Mouse (Mus musculus) 3134 (cell line): Measurements from ENCODE around the gene Apoc2.

Source experiments
- DNase-seq: peaks from one replicate; pipeline ENCODE4 v3.0.0-alpha.2; 2011; ENCODE audit warnings: low spot score; ENCODE audit not compliant: insufficient read length; ENCODE audit errors: extremely low read depth

The Apoc2 gene

DNA sequence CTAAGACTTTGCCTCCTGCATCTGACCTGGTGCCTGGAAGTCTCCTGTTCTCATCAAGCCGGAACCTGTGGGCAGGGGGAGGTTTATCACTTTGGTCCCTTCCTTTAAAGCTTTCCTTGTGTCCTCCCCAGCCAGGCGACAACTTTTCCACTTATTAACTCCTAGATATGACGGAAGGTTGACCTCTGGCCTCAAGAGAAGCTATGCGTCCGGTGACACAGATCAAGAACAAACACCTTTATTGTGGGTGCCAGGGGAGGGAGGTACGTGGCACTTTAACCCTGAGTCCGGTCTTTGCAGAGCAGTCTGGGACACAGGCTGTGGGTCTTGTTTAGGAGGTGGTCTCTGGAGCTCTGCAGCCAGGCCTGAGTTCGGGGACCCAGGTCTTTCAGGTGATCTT lies at the start of gene Apoc2:
Gene Apoc2, minus strand, starts transcription at position 70 of the 400 bp plus-strand sequence.
- no peak for DNase-seq

DNA sequence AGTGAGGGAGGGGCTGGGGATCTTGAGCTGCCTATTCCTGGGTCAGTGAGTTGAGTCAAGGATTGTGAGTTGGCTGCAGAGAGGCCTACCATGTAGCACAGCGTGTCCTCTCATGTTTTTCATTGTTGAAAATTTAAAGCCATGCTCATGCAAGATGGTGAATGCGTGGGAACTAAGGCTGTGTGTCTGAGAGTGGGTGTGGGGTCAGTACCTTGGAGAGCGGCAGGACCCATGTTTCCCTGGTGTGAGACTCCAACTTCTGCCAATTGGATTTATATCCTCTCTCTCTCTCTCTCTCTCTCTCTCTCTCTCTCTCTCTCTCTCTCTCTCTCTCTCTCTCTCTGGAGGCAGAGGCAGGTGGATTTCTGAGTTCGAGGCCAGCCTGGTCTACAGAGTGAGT lies 48.8 kb upstream of the Apoc2 start:
- no peak for DNase-seq

DNA sequence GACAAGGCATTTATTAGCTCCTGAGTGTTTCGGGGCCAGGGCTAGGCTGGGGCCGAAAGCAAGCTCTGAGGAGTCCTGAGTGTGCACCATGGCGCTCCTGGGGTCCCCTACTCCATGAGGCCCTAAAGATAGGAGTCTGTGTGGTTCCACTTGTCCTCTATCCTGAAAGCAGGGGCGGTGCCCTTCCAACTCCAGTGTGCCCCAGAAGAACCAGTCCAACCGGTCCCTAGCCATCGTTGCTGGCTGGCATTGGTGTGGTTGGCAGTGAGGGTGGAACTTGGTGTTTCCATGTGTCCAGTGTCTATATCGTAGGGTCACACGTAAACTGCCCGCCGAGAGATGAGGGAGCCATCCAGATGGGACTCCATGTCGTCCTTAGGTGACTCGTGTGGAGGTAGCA lies 46.4 kb upstream of the Apoc2 start:
- DNase-seq, result no peak

DNA sequence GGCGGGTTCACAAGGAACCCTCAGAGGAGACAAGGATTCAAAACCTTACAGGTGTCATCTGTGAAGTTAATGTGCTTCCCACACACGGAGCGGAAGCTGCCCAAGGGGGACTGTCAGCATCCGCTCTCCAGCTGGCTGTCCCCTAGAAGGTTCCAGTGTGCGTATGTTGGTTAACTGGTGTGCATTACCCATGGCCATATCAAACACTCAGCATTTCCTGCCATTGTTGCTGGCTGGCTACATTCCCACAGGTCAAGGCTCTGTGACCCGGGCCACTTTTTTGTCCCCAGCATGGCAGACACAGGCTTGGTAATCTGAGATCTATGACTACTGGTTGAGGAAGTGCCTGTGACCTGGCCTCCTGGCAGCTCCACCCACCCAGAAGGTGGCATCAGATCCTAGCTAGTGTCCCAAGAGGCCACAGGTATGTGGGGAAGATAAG lies 45.0 kb upstream of the Apoc2 start:
- no peak for DNase-seq

DNA sequence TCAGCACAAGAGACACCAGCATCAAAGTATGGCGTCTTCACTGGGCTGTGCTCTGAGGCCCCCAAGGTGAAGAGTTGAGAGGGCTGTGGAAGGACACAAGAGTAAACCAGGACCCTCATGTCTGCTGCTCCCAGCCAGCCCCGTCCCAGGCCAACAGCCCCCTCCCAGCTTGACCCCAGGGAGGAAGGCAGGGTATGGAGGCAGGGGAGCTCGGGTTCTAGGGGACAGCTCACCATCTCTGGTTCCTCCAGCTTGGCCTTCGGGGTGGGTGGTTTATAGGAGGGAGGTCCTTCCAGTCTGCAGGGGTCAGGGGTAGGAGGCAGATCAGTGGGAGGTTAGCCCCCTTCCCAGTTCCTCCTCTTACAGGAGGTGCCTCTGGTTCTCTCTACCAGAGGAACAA lies 41.5 kb upstream of the Apoc2 start:
- no peak for DNase-seq

DNA sequence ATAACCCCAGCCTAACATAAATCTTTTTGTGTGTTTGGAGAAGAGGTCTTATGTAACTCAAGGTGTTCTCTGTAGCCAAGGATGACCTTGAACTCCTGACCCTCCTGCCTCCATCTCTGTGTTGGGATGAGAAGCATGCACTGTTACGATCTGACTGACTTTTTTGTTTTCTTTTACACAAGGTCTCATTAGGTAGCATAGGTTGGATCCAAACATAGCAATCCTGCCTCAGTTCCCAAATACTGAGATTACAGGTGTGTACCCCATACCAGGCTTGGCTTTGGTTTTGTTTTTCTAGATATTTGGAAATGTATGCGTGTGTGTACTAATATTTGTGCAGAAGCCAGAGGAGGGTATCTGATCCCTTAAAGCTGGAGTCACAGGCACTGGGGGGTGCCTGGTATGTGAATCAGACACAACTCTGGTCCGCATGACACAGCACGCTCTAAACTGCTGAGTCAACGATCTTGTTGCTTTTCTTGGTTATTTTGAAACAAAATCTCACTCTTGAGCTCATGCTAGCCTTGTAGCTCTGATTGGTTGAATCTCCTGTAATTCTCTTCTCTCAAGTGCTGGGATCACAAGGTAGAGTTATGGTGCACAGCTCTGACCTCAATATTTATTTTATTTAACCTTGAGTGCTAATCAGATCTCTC lies 40.7 kb upstream of the Apoc2 start:
- DNase-seq, result no peak

DNA sequence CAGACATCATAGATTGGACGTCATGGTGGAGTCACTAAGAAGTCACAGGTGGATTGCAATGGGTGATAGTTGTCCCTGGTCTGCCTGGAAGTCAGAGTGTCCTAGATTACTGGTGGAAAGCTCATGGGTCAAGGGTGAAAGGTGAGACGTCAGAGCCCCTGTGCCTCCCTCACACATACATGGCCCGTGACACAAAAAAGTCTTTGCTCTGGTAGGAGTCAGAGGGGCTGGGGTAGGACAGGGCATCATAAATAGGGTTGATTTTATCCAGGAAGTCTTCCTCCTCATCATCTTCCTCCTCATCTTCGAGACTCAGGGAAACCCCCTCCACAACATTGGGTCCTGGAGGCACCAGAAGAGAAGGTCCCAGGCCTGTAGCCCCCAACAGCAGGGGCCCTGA lies 39.6 kb upstream of the Apoc2 start:
- DNase-seq, result no peak

DNA sequence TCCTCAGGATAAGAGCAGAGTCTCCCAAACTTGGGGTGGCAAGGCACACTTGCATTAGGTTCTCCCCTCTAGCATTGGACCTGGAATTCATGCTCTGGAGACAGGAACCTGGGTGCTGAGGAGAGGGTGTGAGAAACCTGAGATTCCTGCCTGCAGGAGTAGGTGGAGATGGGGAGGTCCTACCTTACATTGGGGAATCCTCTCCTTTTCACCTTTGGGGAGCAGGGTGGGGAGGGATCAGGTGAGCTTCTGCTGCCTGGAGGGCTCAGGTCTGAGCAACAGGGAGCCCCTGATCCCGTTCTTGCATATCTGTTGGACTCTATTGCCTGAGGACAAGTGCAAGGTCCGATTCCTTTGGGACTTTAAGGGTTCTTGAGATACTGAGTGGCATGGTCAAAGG lies 39.1 kb upstream of the Apoc2 start:
- DNase-seq, result no peak

DNA sequence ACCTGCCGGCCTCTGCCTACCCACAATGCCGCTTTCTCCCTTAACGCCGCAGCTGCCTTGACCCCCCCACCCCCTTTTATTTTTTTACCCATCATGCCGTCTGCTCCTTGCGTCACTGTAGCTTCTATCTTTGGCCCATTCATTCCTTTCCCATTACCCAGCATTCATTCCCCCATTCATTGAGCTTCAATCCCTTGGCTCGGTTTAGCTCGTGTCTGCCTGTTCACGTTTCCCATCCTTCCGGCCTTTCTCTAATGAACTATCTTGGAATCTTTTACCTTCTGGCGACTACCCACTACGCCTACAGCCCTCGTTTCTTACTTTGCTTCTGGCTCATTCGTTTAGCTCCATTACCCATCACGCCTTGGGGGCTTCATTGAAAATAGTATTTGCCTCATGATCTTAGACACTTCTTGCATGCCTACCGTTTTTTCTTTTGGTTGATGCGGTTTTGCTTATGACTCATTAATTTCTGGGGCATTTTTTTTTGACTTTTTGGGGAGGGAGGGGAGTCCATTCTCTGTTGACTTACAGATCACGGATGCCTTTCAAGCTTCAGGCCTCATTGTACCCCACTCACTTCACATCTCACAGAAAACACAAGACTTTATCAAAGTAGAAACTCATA lies 38.4 kb upstream of the Apoc2 start:
- no peak for DNase-seq

DNA sequence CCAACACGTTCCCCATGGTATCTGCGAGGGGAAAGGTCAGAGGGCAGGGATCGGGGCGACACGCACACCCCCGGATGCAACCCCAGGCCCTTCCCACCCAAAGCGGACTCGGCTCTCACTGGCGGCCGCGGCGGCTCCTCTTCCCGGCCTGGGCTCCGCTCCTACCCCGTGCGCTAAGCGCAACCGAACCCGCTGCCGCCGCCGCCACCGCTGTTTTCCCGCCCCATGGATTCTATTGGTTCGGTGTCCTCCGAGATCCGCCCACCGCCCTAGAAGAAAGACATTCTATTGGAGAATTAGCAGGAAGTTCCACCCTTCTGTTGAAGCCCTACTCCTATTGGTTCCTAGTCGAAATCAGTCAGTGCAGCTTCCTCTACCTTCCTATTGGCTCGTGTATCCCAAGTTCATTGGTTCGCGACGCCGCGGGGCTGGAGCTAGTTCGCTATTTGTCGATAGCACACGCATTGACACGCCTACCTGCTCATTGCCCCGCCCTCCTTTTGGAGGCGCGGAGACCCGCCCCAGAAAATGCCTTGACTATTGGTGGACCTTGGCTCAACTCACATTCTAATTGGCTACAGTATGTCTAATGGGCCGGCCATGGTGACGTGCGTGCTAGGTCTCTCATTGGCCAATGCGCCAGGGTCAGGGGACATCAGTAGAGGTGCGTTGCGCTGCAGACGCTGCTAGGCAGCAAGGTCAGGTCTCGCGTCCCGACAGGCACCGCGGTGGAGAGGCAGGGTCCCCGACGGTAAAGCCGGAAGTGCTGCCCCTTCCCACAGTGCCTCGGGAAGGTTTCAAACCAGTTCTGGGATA lies 37.7 kb upstream of the Apoc2 start, which contains the start of gene Tomm40:
Gene Tomm40, minus strand, starts transcription at position 200 of the 816 bp plus-strand sequence.
- peak; percentile 99 for DNase-seq

DNA sequence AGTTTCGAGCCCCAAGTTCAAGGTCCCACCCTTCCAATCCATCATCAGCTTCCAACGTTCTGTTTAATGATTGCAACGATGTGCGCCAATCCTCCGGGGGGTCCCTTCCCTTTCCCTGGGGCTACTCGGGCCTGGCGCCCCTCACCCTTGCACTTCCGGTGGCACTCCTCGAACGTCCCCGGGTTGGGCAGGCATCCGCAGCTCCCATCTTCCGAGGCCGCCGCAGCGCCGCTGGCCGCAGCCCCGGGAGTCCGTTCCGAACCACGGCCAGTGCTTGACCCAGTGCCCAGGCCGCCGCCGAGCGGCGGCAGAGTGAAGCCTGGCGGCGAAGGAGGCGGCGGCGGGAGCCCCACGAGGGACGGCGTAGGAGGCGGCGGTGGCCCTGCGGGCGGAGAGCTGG lies 37.1 kb upstream of the Apoc2 start:
- no peak for DNase-seq

DNA sequence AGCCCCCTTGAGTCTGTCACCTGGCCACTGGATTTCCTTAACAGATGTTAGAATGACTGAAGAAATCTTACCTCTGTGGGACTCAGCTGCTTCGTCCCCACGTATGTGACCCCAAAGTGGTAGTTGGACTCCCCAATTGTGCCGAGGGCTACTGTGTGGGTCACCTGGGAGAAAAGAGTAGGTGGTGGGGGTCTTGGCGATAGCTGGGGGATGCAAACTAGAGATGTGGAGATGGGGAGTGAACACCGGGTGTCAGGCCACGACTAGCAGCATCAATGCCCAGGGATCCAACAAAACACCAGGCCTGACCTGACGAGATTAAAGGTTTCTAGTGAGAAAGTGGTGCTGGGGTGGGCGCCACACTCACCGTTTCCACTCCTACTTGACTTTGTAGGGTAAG lies 35.9 kb upstream of the Apoc2 start:
- DNase-seq, result no peak

DNA sequence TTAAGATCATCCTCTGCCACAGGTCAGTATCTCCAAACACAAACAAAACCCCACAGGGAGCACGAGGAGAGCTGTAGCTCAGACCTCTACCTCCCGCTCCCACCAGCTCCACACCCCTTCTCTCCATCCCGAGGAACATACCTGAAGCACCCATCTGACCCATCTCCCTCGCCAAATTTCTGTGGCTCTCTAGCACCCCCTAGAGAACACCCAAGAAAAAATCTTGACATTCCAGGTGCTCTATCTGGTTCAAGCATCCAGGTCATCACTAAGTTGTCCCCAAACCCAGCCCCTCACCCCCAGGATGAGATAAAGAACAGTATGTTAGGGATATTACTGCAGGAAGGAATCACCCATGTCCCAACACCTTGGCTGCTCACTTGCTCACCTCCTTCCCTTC lies 35.5 kb upstream of the Apoc2 start:
- DNase-seq, result no peak

DNA sequence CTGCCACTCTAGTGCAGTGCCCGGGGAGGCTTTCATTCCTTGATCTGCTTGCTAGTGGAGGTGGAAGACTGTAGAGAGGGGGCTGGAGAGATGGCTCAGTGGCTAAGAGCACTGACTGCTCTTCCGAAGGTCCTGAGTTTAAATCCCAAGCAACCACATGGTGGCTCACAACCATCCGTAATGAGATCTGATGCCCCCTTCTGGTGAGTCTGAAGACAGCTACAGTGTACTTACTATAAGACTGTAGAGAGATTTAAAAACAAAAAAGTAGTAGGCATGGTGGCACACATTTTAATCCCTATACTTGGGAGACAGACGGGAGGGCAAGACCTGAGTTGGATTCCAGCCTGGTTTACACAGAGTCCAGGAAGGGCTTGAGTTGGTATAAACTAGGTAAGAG lies 34.7 kb upstream of the Apoc2 start:
- no peak for DNase-seq

DNA sequence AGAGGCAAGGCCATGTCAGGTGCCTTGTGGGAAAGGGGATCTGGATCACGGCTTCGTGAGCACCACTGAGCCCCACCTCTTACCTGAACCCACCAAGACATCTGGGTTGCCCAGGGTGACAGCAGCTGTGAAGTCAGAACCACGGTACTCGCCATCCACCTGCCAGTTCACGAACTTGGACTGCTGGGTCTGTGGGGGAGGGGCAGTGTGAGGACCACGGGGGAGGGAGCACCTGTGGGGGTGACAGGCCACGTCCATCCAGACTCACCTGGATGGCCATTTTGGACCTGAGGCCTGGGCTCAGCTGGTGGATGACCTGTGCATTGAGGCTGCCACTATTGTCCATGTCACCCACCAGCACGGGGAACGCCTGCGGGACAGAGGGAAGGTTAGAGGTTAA lies 32.9 kb upstream of the Apoc2 start:
- no peak for DNase-seq

DNA sequence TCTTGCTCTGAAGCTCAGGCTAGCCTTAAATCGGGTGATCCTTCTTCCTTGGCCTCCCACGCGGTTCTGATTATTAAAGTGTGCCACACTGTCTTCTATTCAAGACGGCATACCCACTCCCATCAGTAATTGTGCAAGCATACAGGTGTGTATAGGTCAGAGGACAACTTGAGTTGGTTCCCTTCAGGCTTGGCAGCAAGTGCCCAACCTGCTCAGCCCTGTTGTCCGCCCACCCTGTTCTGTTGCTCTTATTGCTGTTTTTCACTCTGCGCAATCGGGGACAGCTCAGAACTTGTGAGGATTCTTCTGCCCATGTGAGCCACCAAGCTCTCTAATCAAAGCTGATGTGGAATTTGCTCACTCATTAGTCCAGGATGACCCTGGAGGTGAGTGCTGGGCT lies 27.5 kb upstream of the Apoc2 start:
- DNase-seq, result no peak

DNA sequence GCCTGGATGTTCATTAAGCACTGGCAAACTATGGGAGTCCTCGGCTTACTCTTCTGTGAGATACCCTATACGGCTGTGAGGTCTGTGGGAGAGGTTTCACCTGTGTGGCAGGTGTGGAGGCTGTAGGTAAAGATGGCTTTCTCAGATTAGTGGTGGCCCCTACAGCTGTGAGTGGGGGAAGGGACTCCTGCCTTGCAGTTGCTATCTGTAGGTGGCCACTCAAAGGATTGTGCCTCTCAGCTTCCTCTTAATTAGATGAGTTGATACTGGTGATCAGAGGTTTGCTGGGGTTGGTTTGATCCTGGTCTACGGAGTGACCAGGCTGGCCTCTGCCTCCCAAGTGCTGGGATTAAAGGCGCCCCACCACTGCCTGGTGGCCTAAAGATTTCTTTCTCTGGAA lies 26.7 kb upstream of the Apoc2 start:
- no peak for DNase-seq

DNA sequence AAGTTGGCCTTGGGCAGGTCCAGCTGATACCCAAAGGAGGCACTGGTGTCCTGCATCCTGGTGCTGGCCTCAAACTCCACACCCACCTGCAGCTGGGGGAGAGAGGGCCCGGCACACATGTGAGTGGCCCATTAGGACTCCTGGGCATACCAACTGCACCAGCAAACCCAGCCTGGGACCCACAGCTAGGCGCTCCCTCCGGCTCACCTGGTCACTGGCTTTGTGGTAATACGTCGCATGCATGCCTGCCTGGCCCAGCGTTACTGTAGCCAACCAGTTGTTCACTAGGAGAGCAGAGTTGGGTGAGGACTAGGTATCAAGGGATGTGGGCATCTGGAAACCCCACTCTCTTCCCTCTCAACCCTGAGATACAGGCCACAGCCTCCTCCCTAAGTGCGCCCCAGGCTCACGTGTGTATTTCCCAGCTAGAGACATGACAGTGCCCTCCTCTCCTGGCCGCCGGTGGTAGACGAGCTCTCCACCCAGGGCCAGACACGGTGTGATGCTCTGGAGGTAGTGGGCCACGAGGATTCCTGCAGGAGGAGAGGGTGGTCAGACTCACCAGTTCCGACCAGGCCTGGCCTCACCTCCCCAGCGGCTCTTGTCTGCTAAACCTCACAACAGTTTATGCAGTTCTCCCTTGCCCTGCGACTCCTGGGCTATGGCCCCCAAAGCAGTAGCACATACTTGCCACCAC lies 25.3 kb upstream of the Apoc2 start:
- no peak for DNase-seq

DNA sequence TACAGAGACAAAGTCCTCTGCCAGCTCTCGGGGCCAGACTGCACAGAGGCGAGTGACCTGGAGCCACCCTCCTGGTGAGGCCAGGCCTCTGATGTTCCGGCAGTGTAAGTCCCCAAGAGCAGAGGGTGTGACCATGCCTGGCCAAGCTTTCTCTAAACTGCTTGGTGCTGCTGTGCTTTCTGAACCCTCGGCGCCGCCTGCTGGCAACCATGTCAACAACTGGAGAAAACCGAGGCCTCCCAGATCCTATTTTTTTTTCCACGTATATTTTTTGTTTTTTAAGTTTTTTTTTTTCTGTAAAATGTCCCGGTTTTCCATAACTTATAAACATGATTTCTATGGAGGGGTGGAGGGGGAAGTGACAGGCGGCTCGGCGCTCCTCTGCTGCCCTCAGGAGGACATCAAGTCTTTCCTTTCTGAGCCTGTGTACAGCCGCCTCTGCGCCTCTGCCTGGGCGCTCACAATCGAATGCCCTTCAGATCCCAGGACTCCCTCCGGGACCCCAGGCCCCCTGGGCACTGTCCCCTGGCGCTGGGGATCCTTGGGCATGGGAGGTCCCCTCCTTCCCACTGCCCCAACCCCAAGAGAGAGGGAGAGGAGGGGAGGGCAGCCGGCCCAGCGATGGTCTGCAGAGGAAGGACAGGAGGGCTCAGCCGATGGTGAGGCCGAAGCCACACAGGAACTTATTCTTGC lies 23.5 kb upstream of the Apoc2 start:
- DNase-seq, result no peak

DNA sequence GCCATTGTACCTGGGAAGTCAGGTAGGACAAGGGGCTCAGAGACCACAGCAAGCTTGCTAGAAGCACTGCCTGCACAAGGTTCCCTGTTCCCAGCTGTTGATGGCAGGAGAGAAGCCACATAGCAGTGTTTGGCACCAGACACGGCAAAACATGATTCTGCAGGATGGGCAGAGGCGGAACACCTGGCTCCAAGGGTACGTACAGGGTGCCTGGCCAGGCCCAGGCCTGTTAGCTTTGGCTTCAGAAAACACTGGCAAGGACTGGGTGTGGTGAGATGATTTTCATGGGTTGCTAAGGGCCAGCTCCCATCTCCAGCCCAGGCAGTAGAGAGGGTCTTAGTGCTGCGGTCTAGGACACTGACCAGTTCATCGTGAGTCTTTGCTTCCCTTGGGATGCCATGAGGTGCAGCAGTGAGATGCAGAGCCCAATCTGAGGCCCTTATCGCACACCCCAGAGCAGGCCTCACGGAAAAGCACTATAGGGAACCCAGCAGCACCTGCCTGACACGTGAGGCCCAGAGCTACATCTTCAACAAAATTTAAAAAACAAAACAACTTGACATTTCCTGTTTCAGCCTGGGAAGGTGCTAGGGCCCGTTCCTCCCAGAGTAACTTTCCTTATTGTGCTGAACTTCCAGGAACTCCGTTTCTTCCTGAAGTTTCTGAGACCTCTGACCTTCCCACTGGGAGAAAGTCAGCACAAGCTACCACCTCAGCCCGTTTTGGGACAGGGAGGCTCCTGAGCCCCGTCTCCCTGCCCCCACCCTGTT lies 22.7 kb upstream of the Apoc2 start:
- DNase-seq, result no peak
